Mouse (Mus musculus) stomach, postnatal 0 days (tissue): ENCODE results near the gene Tle4.

Experiments used
- CTCF ChIP-seq: IDR thresholded peaks from 2 replicates; pipeline ENCODE4 v1.5.1; 2016; ENCODE audit warnings: antibody characterized with exemption, low read depth, mild to moderate bottlenecking, moderate library complexity
- EP300 ChIP-seq: optimal IDR thresholded peaks from 2 replicates; pipeline ENCODE3; 2016; ENCODE audit warnings: antibody characterized with exemption

GRCm38 (mm10) chr19:14469325-14469724, 128.5 kb downstream of the Tle4 start:
- TF ChIP-seq CTCF (no peak), EP300 (no peak)
